ENCODE assay signal across 1 mouse cellular context in the genomic region with DNA sequence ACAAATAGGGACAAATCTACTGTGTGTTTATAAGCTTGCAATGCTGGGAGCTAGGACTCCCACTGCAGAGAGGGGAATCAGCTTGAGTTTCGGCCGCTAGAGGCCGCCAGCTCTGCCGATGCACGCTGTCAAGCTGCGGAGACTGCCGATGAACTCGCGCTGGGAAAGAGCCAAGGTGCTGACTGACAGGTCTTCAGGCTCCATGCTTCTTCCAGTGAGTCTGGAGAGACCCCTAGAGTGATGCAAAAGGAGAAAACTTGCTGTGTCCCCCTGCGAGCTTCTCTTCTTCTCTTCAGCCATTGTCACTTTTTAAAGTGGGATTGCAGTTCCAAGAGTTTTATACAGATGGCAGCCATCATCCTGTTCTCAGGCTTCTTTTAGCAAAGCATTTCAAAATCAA.
TF ChIP-seq lines count a peak whose summit lies in the region.

No protein-coding gene starts in this region.

TF ChIP-seq in CH12.LX, 34 proteins besides CTCF, POLR2A, EP300 and RAD21:
- TF ChIP-seq SMC3 (IDR thresholded peaks at IDR 0.05; ENCODE audit: low read depth, low read length), result peak; percentile 64
- TF ChIP-seq MYC (IDR thresholded peaks at IDR 0.05; ENCODE audit: low read depth, low read length), result peak; percentile 59; the same call in 1 of the 2 replicates
- TF ChIP-seq TBP (conservative IDR thresholded peaks at IDR 0.05; ENCODE audit: low read depth, low read length), result no peak
